Mouse (Mus musculus): ENCODE measurements around the gene Bcl2. TPM values are rescaled to one million over a fixed set of nuclear protein-coding genes. Genes with fewer than 3 reads are reported as not detected.

Gene Bcl2
- total RNA-seq, 1 experiment from 2014 or later, result 5.4 TPM

DNA sequence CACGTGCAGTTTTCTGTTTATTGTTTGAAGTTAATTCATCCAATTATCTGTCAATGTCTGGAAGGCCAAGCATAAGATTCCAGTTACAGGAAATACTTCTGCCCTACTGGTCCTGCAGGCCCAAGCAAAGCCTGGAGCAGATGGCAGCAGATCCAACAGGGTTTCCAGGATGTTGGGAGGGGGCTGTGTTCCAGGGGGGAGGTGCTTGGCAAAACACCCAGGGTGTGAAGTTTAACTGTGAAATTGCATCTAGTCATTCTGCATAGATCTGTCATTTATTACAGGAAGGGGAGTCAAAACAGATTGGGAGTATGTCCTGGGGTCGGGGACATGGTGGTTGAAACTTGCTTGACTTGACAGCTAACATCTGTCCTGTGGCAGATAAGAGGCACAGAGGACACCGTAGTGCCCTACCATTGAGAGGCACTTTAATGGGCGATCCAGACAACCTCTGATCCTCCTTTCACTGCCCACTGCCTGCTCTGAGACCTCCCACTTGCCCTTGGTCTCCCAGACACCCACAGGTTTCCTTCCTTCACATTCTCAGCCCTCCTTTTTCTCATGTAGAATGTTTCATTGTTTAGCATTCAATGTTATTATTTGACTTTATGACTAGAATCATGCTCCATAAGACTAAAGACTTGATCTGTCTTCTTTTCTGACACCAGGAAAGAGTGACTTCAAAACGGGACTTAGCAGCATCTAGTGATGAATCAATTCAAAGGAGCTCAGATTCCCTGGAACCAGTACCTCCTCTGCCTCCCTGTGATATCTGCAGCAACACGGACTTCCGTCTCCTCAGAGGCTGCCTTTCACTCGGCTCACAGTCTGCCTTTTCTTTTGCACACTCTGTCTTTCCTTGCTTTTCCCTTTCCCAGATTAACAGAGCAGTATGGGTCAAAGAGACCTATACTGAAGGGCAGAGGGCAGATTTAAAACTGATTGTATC, 47.7 kb downstream of the Bcl2 start:
- DNase-seq, result no peak

DNA sequence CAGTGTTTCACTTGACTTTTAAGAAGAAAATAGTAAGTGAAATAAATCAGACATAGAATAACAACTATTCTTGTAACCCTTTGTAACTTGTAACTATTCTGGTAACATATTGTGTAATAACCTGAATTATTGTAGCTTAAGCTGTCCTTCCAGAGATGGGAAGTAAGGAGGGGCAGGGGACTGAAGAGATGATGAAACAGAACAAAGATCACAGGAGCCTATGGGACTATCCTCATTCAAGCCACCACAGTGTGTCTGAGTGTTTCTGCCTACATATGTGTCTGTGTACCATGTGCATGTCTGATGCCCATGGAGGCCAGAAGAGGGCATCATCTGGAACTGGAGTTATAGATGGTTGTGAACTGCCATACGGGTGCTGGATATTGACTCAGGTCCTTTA, 49.1 kb downstream of the Bcl2 start:
- no peak for DNase-seq

DNA sequence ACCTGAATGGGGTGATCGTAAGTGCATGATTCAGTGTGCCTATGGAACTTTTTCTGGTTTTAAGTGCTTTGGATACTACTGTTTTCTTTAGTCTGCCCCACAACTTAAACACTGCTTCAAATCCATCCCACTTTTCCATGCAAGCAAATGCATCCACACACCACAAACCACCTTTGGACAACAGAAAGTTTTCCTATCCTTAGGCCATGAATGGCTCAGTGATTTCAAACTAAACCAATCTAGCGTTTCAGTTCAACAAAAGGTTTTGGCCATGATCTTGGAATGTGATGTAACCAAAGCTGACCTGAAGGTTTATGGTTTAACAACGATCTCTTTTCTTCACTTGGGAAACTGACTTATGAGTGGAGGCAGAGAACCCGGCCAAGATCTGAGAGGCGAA, 51.6 kb downstream of the Bcl2 start:
- no peak for DNase-seq

DNA sequence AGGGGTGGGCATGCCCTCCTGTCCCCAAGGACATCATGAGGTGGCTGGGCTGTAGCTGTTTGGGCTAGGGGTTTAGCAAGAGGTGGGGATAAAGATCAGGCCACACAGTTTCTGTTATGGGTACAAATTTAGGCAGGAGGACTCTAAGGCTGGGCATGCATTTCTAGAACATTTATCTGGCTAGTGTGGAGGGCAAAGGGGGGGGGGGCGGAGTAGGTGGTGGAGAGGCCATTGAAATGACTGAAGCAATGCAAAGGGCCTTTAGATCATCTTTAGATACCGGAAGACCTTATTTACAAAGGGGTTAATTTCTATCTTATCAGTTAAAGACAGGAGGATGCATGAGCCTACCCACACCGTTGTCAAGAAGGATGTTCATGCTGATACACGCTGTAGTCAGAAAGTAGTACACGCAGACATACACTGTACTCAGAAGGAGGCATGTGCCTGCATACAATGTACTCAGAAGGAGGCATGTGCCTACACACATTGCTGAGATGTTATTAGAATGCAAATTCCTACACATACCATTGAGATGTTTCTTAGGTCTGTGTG, 55.7 kb downstream of the Bcl2 start:
- DNase-seq, result no peak

DNA sequence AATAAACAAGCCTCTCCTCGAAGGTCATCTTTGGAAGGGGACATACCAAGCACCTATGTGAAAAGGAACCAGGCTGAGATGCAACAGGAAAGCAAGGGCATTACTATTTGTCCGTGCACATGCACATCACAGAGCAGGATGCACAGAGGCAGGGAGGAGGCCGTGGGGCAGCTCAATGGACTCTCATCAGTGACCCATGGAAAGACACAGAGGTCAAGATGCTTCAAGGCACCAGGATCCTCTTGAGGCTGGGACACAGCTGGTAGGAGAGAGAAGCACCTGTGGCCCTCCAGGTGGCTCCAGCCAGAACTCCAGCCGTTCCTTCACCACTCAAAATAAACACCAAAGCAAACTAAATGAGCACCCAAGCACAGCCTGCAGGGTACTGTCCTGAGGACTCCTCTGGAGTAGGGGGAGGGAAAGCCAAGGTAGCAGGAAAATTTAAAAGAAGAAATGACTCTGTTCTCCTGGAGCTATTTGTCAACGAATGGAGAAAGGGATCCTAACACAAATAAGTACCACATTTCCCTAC, 57.8 kb downstream of the Bcl2 start:
- DNase-seq, result no peak

DNA sequence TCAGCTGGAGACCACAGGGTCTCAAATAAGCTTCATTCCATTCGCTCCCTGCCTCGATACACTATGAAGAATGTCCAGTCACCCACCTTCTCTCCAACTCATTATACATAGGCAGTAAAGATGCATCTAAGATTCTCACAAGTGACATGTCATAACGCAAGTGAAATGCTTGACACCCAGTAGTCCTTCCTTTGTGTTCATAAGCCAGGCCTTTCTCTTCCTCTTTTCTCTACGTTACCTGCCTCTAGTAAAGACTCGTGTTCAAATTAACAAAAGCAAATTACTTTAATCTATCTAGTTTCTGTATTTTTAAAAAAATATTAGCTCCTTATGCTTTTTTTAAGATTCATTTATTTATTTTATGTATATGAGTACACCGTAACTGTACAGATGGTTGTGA, 59.8 kb downstream of the Bcl2 start:
- no peak for DNase-seq

DNA sequence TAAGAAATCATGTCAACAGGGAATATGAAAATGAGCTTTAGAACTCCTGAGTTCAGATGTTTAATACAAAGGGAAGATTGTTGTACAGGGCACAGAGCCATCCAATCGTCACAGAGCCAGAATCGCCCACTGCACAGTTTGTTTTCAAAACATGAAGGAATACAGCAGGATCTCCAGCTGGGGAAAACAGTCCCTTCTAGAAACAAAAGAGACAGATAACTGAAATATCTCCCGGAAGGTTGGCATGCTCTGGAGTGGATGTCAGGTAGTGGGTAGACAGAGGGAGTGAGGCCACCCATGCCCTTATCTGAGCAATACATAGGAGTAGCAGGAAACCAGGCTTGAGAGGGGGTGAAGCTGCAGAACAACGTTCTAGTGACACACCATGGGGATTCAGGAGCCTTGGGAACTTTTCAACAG, 60.6 kb downstream of the Bcl2 start:
- no peak for DNase-seq

DNA sequence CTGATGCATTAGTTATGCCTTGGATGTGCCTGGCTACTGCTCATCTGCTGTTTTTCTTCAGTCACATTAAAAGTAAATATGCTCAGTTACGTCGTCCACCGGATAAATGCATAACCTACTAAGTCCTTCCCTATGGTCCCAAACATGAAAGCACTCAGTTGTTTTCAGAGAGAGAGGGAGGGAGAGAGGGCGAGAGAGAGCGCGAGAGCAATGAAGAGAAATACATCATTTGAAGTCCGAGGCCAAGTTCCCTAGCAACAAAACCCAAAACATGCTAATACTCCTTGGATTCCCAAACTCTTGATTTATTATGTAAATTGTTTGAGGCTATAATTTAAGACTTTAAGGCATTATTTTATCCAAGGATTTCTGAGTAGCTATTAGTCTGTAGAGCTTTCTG, 62.9 kb downstream of the Bcl2 start:
- no peak for DNase-seq

DNA sequence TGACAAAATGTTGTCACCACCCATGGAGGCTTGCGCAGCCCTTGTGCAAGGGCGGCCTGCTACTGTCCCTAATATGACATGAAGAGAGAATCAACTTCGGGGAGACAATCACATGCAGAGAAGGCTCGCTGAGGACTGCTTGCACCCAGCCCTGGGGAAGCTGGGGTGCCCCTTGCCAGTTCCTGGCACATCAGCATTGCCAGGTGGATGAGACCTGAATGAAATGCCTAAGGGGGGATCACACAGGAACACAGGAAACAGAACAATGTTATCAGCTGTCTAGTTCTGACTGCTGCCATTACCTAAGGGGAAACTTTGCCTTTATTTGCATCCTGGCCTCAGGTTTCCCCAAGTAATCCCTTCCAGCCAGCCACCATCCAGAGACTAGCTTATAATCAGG, 63.6 kb downstream of the Bcl2 start:
- DNase-seq, result no peak

DNA sequence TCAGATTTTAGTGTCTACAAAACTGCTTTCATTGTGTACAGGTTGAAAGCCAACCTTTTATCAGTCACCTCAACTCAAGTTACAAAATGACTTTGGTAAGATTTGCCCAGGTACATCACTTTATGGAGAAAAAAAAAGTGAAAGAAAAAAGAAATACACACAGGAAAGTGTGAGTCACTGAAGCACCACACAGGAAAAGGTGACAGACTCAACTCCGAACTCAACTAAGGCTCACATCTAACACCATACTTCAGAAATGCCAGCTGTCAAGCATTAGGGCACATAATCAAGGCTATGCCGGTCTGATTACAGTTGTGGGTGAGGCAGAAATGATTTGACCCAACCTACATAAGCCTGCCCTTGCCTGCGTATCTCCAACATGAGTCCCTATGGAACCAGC, 66.7 kb downstream of the Bcl2 start:
- DNase-seq, result no peak

DNA sequence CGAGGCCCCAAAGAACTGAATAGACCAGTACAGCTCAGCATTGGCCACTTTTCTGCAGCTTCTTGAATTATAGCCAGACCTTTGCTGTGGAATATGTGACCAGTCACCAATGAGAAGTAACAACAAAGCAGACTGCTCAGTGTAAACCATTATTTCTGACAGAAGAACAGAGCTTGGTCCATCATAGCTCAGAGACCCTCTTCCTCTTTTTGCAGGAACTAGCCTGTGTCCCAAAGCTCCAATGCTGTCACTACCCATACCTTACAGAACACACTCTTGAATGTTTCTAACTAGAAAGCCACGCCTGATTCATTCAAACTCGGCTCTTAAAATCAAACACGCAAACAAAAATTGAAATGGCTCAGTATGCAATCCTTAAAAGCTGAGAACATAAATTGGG, 69.5 kb downstream of the Bcl2 start:
- no peak for DNase-seq

DNA sequence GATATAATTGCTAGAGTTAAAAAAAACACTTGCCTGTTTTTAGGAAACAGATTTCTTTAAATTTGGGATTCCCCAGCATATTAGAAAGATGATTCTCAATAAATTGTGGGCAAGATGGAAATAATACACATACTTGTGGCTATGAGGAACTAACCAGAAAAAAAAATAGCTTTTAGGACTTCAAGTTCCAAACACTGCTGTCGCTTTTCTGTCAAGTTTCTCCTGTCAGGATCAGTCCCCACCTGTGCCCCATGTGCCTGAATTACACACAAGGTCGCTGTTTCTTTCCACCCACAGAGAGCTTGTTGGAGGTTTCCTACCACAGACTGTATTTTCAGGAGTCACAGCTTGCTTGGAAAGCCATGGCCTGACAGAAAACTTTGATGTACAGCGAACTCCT, 70.5 kb downstream of the Bcl2 start:
- no peak for DNase-seq

DNA sequence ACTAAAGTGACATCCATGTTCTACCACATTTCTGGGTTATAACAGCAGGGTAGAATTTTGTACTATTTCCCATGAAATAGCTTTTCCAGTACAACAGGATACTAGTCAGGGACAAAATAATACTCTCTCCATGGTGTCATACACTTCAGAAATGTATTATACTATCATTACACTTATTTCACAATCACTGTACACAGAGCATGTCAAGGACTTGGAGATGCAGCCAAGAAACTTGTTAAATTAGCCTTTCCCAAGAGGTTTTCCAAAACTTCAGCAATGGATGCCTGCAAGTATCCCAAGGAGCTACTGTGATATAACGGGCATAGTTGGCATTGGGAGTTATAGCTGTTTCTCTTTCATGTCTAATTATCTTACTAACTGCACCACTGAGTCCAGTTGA, 73.5 kb downstream of the Bcl2 start:
- no peak for DNase-seq

DNA sequence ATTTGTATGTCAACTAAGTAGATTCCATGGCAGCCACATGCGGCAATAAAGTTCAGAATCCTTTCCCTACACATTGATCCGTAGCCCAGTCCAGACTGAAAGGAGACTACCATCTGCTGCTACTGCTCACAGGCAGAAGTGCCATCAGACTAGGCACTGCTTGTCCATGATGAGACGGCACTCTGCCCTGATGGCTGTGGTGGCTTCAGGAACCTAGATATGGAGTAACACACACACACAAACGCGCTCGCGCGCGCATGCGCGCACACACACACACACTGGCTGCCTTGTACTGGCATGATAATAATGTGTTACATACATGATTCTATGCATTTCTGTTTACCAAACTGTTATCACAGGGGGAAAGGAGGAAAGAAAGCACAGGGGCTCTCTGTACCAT, 76.4 kb downstream of the Bcl2 start:
- DNase-seq, result no peak

DNA sequence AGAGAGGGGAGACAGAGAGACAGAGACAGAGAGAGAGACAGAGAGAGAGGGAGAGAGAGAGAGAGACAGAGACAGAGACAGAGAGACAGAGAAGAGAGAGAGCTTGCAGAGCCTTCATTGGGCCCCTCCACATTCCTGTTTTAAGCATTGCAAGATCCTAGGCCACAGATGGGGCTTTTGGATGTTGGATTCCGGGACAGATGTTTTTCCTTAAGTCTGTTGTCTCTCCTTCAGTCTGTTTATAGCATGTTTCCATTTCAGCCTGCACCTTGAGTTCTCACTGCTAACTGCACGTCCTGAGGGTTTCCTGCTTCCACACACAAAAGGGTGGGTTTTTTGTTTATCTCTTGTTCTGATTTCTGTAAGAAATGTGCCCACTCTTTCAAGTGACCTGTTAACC, 77.4 kb downstream of the Bcl2 start:
- DNase-seq, result no peak

DNA sequence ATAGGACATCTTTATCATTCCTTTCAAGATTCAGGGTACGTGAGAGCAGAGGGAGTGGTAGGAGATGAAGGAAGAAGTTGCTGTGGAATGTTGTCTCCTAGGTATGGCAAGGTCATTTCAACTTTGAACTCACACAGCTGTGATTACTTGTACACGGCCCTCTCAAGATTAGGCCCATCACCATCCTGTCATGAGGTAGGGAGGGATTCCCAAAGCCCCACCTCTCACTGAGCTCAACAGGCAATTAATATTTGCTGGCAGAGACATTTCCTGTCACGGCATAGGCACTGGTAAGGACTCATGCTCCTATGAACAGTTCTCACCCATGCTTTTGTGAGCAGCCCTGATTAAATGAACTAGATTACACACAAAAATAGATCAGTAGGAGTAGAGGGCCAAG, 80.9 kb downstream of the Bcl2 start:
- DNase-seq, result no peak

DNA sequence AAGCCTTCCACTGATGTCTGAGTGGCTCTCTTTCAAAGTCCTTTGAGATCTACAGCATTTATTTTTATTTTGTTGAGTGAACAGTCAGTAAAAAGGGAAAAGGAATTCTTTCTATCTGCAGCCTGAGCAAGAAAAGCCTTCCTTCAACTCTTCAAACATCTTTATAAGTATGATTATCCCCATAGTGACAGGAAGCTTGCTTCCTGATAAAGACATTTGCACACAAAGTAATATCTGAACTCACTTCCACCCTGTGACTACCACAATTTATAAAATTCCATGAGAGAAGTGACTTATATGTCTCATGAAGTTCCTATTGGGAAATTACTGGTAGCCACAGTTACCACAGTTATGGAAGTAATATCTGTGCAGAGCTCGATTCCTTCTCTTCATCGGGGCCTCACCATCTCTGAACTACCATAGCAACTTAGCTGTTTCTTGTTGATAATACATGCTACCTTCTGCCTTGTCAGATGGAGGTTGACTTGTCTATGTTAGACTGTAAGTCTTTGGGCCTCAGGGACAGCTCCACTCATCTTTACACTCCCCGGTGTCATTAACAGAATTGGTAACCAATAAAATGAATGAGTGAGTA, 82.1 kb downstream of the Bcl2 start:
- no peak for DNase-seq

DNA sequence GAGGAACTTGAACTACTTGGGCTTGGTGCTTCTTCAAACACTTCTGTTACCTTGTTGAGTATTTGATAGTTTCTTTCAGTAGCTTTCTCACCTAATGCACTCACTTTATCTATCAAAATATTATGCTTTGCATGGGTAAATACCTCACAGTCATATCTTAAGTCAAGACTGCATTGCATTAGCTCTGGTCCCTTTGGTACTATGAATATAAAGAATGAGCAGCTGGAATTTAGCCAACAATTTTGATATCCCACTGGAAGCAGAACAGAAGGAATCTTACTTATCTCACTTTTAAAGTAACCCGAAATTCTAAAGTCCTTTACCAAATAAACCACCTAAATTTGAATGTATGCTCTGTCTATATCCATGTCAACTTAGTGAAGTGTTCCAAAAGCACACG, 83.1 kb downstream of the Bcl2 start:
- no peak for DNase-seq

DNA sequence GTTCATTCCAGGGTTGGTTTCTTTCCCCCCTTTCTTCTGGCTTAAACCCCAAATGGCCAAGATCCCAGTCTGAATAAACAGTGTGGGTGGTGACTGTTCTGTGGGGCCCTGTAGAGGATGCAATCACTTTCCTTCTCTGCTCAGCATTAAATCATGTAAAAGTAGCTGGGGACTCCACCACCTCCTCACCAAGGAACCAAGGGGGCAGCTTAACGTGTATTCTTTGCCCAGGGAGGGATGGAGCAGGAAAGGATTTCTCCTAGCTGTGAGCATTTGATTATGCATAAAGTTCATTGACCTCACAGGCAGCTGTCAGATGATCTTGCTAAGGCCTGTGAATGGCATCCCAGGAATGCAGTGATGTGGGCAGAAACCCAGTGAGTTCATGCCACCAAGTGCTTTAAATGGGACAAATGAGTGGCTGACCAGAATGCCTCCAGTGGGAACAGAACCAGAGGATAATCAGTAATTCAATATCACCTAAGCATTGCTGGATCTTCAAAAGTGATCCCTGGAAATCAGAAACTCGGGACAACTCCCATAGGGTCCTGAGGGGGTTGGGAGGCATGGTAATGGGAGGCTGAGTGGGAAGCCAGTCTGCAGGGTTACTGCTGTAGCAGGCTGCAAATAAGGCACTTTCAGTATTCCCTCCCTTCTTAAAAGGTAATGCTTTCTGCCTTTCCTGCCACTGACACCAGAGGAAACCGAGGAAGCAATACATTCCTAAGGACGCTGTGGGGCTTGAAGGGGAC, 84.0 kb downstream of the Bcl2 start:
- DNase-seq, result no peak

DNA sequence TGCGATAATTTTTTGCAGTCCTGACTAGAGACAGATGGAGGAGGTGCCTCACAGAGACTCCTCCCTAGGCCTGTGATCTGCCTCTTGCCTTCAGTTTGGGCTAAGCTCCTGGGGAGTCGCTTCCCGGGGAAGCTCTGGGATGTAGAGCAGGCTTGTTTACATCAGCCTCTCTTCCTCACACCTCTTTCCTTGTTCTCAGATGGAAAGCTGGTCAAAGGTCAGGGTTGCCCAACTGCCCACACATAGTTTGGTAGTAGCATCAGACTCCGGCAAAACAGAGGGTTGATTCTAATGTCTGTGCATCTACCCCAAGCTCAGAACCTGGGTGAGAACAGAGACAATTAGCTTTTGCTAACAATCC, 84.6 kb downstream of the Bcl2 start:
- peak; percentile 9 for DNase-seq

DNA sequence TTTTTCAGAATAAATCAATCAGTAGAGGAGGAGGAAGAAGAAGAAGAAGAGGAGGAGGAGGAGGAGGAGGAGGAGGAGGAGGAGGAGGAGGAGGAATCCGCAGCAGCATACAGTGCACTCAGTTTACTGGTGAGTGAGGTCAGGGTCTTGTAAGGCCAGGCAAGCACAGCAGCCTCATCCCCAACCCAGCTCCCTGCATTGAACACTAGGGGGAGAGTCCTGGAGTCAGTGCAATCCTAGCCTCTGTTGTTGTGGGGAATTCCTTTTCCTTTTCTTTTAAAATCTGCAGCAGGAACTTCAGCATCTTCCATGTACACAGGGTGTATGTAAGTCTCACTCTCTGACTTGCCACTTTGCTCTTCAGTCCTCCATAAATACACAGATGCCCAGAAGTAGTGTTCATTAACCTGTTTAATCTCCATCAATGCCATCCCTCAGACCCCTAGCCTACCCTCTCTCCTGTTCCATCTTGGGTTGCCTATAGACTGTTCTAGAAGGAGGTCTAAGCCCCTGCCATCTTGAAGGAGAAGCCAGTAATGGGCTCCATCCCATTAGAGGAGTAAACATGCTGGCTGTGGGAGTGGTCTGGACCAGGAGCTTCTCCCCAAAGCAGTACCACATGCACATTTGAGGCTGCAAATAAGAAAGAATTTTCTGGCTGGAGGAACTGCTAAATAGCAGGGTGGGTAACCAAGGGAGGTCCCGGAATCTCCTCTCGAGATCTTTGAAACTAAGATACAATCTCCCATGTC, 85.2 kb downstream of the Bcl2 start:
- no peak for DNase-seq

DNA sequence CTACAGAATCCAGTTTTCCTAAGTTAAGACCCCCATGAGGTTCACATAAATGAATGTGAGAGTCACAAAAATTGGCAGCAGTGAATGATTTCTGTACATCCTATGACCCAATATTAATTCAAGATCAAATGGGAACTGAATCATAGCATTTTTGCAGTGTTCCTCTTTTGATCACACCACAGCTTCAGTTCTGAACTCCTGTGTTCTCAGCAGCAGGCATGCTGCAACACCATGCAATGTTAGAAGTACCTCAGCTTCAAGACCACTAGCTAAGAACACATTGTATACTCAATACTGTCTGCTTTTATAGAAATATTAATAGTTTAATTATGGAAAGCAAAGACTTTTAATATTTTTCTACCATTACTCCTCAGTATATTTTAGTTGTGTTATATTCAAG, 85.8 kb downstream of the Bcl2 start:
- DNase-seq, result no peak
